Mouse (Mus musculus) E14TG2a.4 (cell line): ENCODE measurements at regions not wholly inside any gene's neighbourhood (a gene's known extent, or its start where the extent isn't known, plus 50 kb on each side); places are given as distances from the start of the nearest gene placed in this dataset.

ENCODE experiments used
- H3K27me3 ChIP-seq: 2 replicates; pipeline ENCODE4 v1.6.1; 2014; ENCODE audit warnings: low read length, control low read depth; ENCODE audit not compliant: insufficient read depth
- H3K36me3 ChIP-seq: 2 replicates; pipeline ENCODE4 v1.6.1; 2014; ENCODE audit warnings: low read length, control low read depth; ENCODE audit not compliant: insufficient read depth
- H3K4me1 ChIP-seq: replicated peaks from 2 replicates; pipeline ENCODE4 v1.6.1; 2014; ENCODE audit warnings: low read depth, low read length, control low read depth
- H3K4me3 ChIP-seq: replicated peaks from 2 replicates; pipeline ENCODE4 v1.5.1; 2014; ENCODE audit warnings: mild to moderate bottlenecking, low read length
- H3K9me3 ChIP-seq: 2 replicates; pipeline ENCODE4 v1.6.1; 2014; ENCODE audit warnings: low read length, control low read depth
- CTCF ChIP-seq: conservative IDR thresholded peaks from 2 replicates; pipeline ENCODE4 v1.5.1; 2014; ENCODE audit warnings: low read length
- NANOG ChIP-seq: IDR thresholded peaks from 2 replicates; pipeline ENCODE4 v1.6.1; 2014; ENCODE audit warnings: borderline replicate concordance, low read length, mixed read lengths
- POU5F1 ChIP-seq: IDR thresholded peaks from 2 replicates; pipeline ENCODE4 v1.6.1; 2014; ENCODE audit warnings: low read length, borderline replicate concordance

GRCm38 (mm10) chr7:73881252-73882042, 132.0 kb downstream of the St8sia2 start:
- Histone ChIP-seq H3K36me3 (no peaks in the 10 kb centered on the region), H3K4me1 (peaks cover 8% of the 10 kb centered on the region)
- no peak for TF ChIP-seq CTCF
- no peak for TF ChIP-seq POU5F1
- no peak for TF ChIP-seq NANOG

DNA sequence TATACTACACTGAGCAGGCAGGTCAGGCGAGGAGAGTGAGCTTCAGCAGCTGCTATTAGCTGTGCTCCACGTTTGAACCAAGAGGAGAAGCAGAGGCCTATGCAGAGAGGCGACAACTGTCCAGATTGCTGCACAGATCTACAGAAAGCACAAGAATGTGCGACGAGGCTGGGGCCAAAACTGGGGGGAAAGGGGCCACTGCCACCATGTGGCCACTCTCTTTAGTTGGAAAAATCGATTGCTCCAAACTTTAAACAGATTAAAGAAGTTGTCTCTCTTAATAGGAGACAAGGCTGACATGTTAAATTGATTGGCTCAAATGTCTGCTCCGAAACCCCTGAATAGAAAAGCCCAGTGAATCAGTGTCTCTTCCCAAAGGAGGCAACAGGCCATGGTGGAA, 127.3 kb downstream of the St8sia2 start:
- no peak for TF ChIP-seq POU5F1
- TF ChIP-seq CTCF = no peak
- TF ChIP-seq NANOG = no peak
- Histone ChIP-seq H3K9me3 (peaks cover 11% of the 10 kb centered on the region; the same call in 1 of the 2 replicates), H3K27me3 (no peaks in the 10 kb centered on the region), H3K4me3 (no peak overlapping the region), H3K36me3 (no peaks in the 10 kb centered on the region), H3K4me1 (peaks cover 8% of the 10 kb centered on the region)

More at GRCm38 (mm10) chr7:73881252-73882042, 132.0 kb downstream of the St8sia2 start:
- no peaks in the 10 kb centered on the region for H3K9me3 ChIP-seq
- no peak overlapping the region for H3K4me3 ChIP-seq
- no peaks in the 10 kb centered on the region for H3K27me3 ChIP-seq
